Mouse (Mus musculus): ENCODE results near the gene Yipf3.
A peak's percentile ranks its signal among the peaks of the same experiment; 100 is the strongest.

Gene Yipf3

GRCm38 (mm10) chr17:46254106-46254505 lies 6.2 kb downstream of the Yipf3 start:
- no peak for DNase-seq (ENCODE audit: low read depth, low spot score)

- no peak for DNase-seq (ENCODE audit: low read depth, low spot score)
These were observed 7.3 kb downstream of the Yipf3 start for GRCm38 (mm10) chr17:46255147-46255546.

GRCm38 (mm10) chr17:46258279-46259053 lies 10.6 kb downstream of the Yipf3 start:
- DNase-seq (ENCODE audit: low read depth, low spot score): no peak

GRCm38 (mm10) chr17:46259675-46260074 lies 11.8 kb downstream of the Yipf3 start:
- no peak for DNase-seq (ENCODE audit: low read depth, low spot score)

GRCm38 (mm10) chr17:46262201-46262694 lies 14.4 kb downstream of the Yipf3 start:
- no peak for DNase-seq (ENCODE audit: low read depth, low spot score)

GRCm38 (mm10) chr17:46265502-46265901 lies 17.6 kb downstream of the Yipf3 start:
- DNase-seq (ENCODE audit: low read depth, low spot score): no peak

GRCm38 (mm10) chr17:46265918-46266618 lies 18.2 kb downstream of the Yipf3 start:
- peak; percentile 36 for DNase-seq (ENCODE audit: low read depth, low spot score)

GRCm38 (mm10) chr17:46266986-46267385 lies 19.1 kb downstream of the Yipf3 start:
- DNase-seq (ENCODE audit: low read depth, low spot score): no peak

GRCm38 (mm10) chr17:46267511-46267910 lies 19.6 kb downstream of the Yipf3 start:
- DNase-seq (ENCODE audit: low read depth, low spot score): no peak

GRCm38 (mm10) chr17:46268026-46268720 lies 20.3 kb downstream of the Yipf3 start:
- DNase-seq (ENCODE audit: low read depth, low spot score): no peak

GRCm38 (mm10) chr17:46269771-46270534 lies 22.1 kb downstream of the Yipf3 start:
- DNase-seq (ENCODE audit: low read depth, low spot score): no peak

- no peak for DNase-seq (ENCODE audit: low read depth, low spot score)
These were observed 24.2 kb downstream of the Yipf3 start for GRCm38 (mm10) chr17:46272058-46272457.

GRCm38 (mm10) chr17:46272675-46273074 lies 24.8 kb downstream of the Yipf3 start:
- DNase-seq (ENCODE audit: low read depth, low spot score): no peak

GRCm38 (mm10) chr17:46273803-46274236 lies 25.9 kb downstream of the Yipf3 start:
- no peak for DNase-seq (ENCODE audit: low read depth, low spot score)

GRCm38 (mm10) chr17:46274465-46274864 lies 26.6 kb downstream of the Yipf3 start:
- DNase-seq (ENCODE audit: low read depth, low spot score): no peak

- DNase-seq (ENCODE audit: low read depth, low spot score): no peak
These were observed 27.2 kb downstream of the Yipf3 start for GRCm38 (mm10) chr17:46275034-46275433.

- no peak for DNase-seq (ENCODE audit: low read depth, low spot score)
These were observed 27.6 kb downstream of the Yipf3 start for GRCm38 (mm10) chr17:46275506-46275905.

- no peak for DNase-seq (ENCODE audit: low read depth, low spot score)
These were observed 29.7 kb downstream of the Yipf3 start for GRCm38 (mm10) chr17:46277586-46277985.

- no peak for DNase-seq (ENCODE audit: low read depth, low spot score)
These were observed 30.3 kb downstream of the Yipf3 start for GRCm38 (mm10) chr17:46278011-46278765.

GRCm38 (mm10) chr17:46282483-46283123 lies 34.7 kb downstream of the Yipf3 start, which contains the start of gene Tjap1:
TSS of gene Tjap1 (minus strand) at chr17:46283026.
- peak; percentile 75 for DNase-seq (ENCODE audit: low read depth, low spot score)
